Mouse (Mus musculus) myocyte (in vitro differentiated cells): ENCODE results near the gene Dpagt1. TPM values are rescaled to one million over a fixed set of nuclear protein-coding genes. Genes with fewer than 3 reads are reported as not detected.

Source experiments
- H3K27me3 ChIP-seq: one replicate; pipeline ENCODE4 v1.6.1; 2011; ENCODE audit not compliant: control insufficient read depth, insufficient read depth, insufficient read length
- H3K36me3 ChIP-seq: one replicate; pipeline ENCODE4 v1.6.1; 2011; ENCODE audit not compliant: control insufficient read depth, insufficient read depth
- H3K4me2 ChIP-seq: one replicate; pipeline ENCODE4 v1.6.1; 2011; ENCODE audit warnings: low read depth, control low read depth
- H3K4me3 ChIP-seq: one replicate; pipeline ENCODE4 v1.5.1; 2011; ENCODE audit warnings: mild to moderate bottlenecking, control low read depth, moderate library complexity
- H3K79me2 ChIP-seq: one replicate; pipeline ENCODE4 v1.6.1; 2011; ENCODE audit not compliant: control insufficient read depth, insufficient read depth
- H3ac ChIP-seq: one replicate; pipeline ENCODE4 v1.6.1; 2011; ENCODE audit not compliant: control insufficient read depth, insufficient read length
- CEBPB ChIP-seq: IDR thresholded peaks from 2 replicates; pipeline ENCODE4 v1.6.1; 2011; ENCODE audit warnings: mild to moderate bottlenecking, moderate library complexity; ENCODE audit not compliant: poor library complexity, insufficient read depth, severe bottlenecking
- E2F4 ChIP-seq: IDR thresholded peaks from one replicate; pipeline ENCODE4 v1.6.1; 2011; ENCODE audit warnings: mild to moderate bottlenecking, control low read depth, moderate library complexity; ENCODE audit not compliant: insufficient read depth
- MAX ChIP-seq: IDR thresholded peaks from one replicate; pipeline ENCODE4 v1.6.1; 2011; ENCODE audit warnings: low read depth, mild to moderate bottlenecking, control low read depth
- MYOD1 ChIP-seq, 3 experiments: IDR thresholded peaks; one replicate each; pipeline ENCODE4 v1.6.1; 2011; ENCODE audit warnings: control low read depth in 2 of 3, low read depth in 2 of 3, mild to moderate bottlenecking in 2 of 3, moderate library complexity in 1 of 3; ENCODE audit not compliant: insufficient read length in 2 of 3, control insufficient read depth in 1 of 3
- MYOG ChIP-seq, 3 experiments: IDR thresholded peaks; one replicate each; pipeline ENCODE4 v1.6.1; 2011; ENCODE audit warnings: control low read depth in 2 of 3, low read depth in 2 of 3, mild to moderate bottlenecking in 2 of 3; ENCODE audit not compliant: insufficient read length in 2 of 3, control insufficient read depth in 1 of 3, insufficient read depth in 1 of 3
- POLR2A ChIP-seq: IDR thresholded peaks from one replicate; pipeline ENCODE4 v1.6.1; 2011; ENCODE audit warnings: low read depth, mild to moderate bottlenecking, control low read depth, moderate library complexity; ENCODE audit not compliant: insufficient read length
- POLR2AphosphoS2 ChIP-seq: IDR thresholded peaks from one replicate; pipeline ENCODE4 v1.6.1; 2011; ENCODE audit warnings: low read depth, control low read depth; ENCODE audit not compliant: insufficient read length
- REST ChIP-seq: IDR thresholded peaks from one replicate; pipeline ENCODE4 v1.6.1; 2011; ENCODE audit warnings: mild to moderate bottlenecking, control low read depth, moderate library complexity; ENCODE audit not compliant: insufficient read depth, insufficient read length
- SRF ChIP-seq: IDR thresholded peaks from one replicate; pipeline ENCODE4 v1.6.1; 2011; ENCODE audit warnings: low read depth; ENCODE audit not compliant: control insufficient read depth, insufficient read length
- TCF12 ChIP-seq: IDR thresholded peaks from one replicate; pipeline ENCODE4 v1.6.1; 2011; ENCODE audit warnings: mild to moderate bottlenecking, control low read depth; ENCODE audit not compliant: poor library complexity, insufficient read depth, severe bottlenecking
- TCF3 ChIP-seq: IDR thresholded peaks from one replicate; pipeline ENCODE4 v1.6.1; 2011; ENCODE audit warnings: low read depth, control low read depth; ENCODE audit not compliant: insufficient read length
- USF1 ChIP-seq: IDR thresholded peaks from one replicate; pipeline ENCODE4 v1.6.1; 2011; ENCODE audit warnings: low read depth, mild to moderate bottlenecking, control low read depth, moderate library complexity
- polyA plus RNA-seq: library from polyadenylated mRNA; unstranded; fragments of >200 nt; fragmentation: generic; extraction: Trizol; gene quantifications from one replicate; pipeline ENCODE4 v1.2.1, GENCODE M21; 2012; ENCODE audit warnings: missing spikeins

Gene Dpagt1
- 26.3 TPM for polyA plus RNA-seq

DNA sequence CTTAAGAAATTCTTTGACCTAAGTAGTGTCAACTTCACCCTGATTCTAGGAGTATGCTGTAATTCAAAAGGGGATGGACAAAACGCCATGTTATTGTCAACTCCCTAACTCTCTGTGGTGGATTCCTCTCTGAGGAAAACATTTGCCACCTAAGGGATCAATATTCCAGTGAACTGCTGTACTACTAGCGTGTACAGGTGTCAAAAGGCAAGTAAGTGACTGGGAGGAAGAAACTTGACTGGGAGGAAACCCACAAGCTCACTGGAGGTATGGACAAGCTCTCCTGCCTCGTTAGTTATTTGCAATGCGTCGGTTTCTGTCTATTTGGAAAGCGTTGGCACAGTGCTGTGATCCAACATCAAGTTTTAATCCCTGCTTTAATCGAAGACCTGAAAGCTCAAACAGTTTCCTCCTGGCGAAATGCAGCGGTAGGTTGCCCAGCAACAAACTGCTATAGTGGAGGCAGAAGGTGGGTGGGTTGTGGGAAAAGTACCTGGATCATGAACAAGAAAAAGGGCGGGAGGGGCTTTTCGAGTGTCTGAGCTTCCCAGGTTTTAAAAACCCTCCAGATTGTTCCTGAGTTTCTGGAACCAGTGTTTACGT is at the start of gene Dpagt1:
Gene Dpagt1, plus strand, starts transcription at position 252 of the 603 bp plus-strand sequence.
- TF ChIP-seq REST = no peak
- TF ChIP-seq MAX = no peak
- no peak for TF ChIP-seq CEBPB
- no peak for TF ChIP-seq POLR2AphosphoS2
- TF ChIP-seq MYOD1 (IDR thresholded peaks at IDR 0.05; ENCODE audit: control insufficient read depth in 1 of 3, insufficient read length in 2 of 3, low read depth in 2 of 3) = no peak
- no peak for TF ChIP-seq SRF
- no peak for TF ChIP-seq USF1
- no peak for TF ChIP-seq TCF3

DNA sequence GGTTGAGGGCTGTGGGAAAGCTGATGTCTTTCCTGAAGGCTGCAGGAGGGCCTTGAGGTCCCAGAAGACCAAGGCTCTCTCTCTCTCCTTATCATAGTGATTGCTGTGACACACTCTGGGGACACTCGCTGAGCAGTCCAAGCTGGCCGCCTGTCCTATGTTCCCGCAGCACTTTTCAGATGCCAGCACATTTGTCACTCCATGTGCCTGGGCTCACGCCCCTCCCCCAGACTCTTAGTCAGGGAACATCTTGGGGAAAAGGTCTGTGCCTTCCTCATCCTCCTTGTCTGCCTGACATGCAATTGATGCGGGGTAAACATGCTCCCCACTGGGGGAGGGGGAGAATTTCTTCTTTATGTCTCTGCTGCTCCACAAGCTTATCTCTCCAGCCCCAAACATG is 42.6 kb upstream of the Dpagt1 start:
- no peak overlapping the region for H3ac ChIP-seq
- TF ChIP-seq CEBPB = no peak
- no peak for TF ChIP-seq MYOG (IDR thresholded peaks at IDR 0.05; ENCODE audit: control insufficient read depth in 1 of 3, insufficient read depth in 1 of 3, insufficient read length in 2 of 3, low read depth in 2 of 3)
- no peak for TF ChIP-seq REST
- no peak for TF ChIP-seq MAX
- TF ChIP-seq TCF3 = no peak
- TF ChIP-seq USF1 = no peak
- TF ChIP-seq TCF12 = no peak
- TF ChIP-seq POLR2A = no peak
- no peak for TF ChIP-seq POLR2AphosphoS2
- no peak for TF ChIP-seq E2F4
- no peak for TF ChIP-seq MYOD1 (IDR thresholded peaks at IDR 0.05; ENCODE audit: control insufficient read depth in 1 of 3, insufficient read length in 2 of 3, low read depth in 2 of 3)
- no peak for TF ChIP-seq SRF
- no peaks in the 10 kb centered on the region for H3K27me3 ChIP-seq
- H3K4me2 ChIP-seq = no peak overlapping the region
- no peak overlapping the region for H3K4me3 ChIP-seq
- H3K36me3 ChIP-seq = no peaks in the 10 kb centered on the region
- H3K79me2 ChIP-seq = no peaks in the 10 kb centered on the region

More for the DNA sequence above, at the start of gene Dpagt1:
- peak within 1 kb of the TSS; percentile 70 for H3K4me2 ChIP-seq
- H3K27me3 ChIP-seq = no peaks in the 10 kb centered on the region
- H3K79me2 ChIP-seq = peaks cover 11% of the 10 kb centered on the region
- peak within 1 kb of the TSS; percentile 60 for H3ac ChIP-seq
- peak within 1 kb of the TSS; percentile 67 for H3K4me3 ChIP-seq
- H3K36me3 ChIP-seq = peaks cover 9% of the 10 kb centered on the region

DNA sequence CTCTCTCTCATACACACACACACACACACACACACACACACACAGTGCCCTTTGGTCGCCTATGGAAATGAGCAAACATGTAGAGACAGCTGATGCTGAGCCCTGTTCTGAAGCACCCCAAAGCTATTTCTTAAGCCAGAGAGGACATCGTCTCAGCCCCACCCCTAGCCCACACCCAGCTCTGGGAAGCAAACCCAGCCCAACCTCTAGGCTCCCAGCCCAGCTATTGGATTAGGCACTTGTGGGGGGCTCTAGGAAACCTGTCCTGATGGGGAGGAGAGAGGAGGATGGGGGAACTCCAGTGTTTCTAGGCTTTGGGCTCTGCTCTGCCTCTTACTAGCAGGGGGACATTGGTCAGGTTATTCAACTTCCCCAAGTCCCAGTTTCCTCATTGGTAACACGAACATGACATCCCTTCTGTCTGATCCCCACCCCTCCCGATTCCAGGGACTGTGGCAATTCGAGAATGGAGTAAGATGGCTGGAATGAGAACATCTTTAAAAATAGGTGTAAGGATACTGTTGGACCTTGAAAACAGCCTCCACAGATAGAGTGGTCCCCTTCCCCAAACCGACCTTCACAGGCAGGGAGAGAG is 39.5 kb upstream of the Dpagt1 start:
- H3K27me3 ChIP-seq = no peaks in the 10 kb centered on the region
- H3ac ChIP-seq = no peak overlapping the region
- H3K36me3 ChIP-seq = peaks cover 14% of the 10 kb centered on the region
- H3K4me2 ChIP-seq = no peak overlapping the region
- H3K79me2 ChIP-seq = no peaks in the 10 kb centered on the region
- H3K4me3 ChIP-seq = no peak overlapping the region
- no peak for TF ChIP-seq REST
- no peak for TF ChIP-seq MYOD1 (IDR thresholded peaks at IDR 0.05; ENCODE audit: control insufficient read depth in 1 of 3, insufficient read length in 2 of 3, low read depth in 2 of 3)
- TF ChIP-seq POLR2AphosphoS2 = no peak
- TF ChIP-seq CEBPB = no peak
- TF ChIP-seq E2F4 = no peak
- no peak for TF ChIP-seq MAX
- no peak for TF ChIP-seq TCF12
- no peak for TF ChIP-seq POLR2A
- TF ChIP-seq TCF3 = no peak
- TF ChIP-seq MYOG (IDR thresholded peaks at IDR 0.05; ENCODE audit: control insufficient read depth in 1 of 3, insufficient read depth in 1 of 3, insufficient read length in 2 of 3, low read depth in 2 of 3) = no peak
- TF ChIP-seq USF1 = no peak
- no peak for TF ChIP-seq SRF

DNA sequence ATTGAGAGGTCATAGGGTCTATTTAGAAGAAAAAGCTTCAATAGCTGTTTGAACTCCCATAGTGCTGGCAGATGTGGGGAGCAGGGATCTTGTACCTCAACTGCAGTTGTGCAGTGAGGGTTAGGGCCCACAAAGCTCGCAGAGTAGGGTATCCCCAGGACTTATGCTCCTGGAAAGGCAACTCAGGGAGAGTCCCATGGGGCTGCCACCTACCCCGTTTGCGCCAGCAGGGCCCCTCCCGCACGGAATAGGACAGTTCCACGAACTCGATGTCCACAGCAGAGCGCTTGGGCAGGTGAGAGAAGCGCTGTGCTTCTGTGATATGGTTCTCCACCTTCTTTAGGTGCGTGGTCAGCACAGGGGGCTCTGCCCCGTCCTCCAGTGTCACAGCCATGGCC is 38.8 kb upstream of the Dpagt1 start:
- no peak for TF ChIP-seq TCF12
- no peak for TF ChIP-seq REST
- no peak for TF ChIP-seq MYOD1 (IDR thresholded peaks at IDR 0.05; ENCODE audit: control insufficient read depth in 1 of 3, insufficient read length in 2 of 3, low read depth in 2 of 3)
- TF ChIP-seq E2F4 = no peak
- no peak for TF ChIP-seq POLR2A
- TF ChIP-seq USF1 = no peak
- no peak for TF ChIP-seq MYOG (IDR thresholded peaks at IDR 0.05; ENCODE audit: control insufficient read depth in 1 of 3, insufficient read depth in 1 of 3, insufficient read length in 2 of 3, low read depth in 2 of 3)
- TF ChIP-seq POLR2AphosphoS2 = no peak
- no peak for TF ChIP-seq TCF3
- TF ChIP-seq MAX = no peak
- no peak for TF ChIP-seq CEBPB
- TF ChIP-seq SRF = no peak
- no peaks in the 10 kb centered on the region for H3K79me2 ChIP-seq
- no peak overlapping the region for H3K4me3 ChIP-seq
- no peaks in the 10 kb centered on the region for H3K27me3 ChIP-seq
- H3K36me3 ChIP-seq = peaks cover 19% of the 10 kb centered on the region
- no peak overlapping the region for H3K4me2 ChIP-seq
- H3ac ChIP-seq = no peak overlapping the region
